Mouse (Mus musculus): ENCODE measurements around the gene Dda1.
"Not testable (repeated sequence)": the region's sequence is repeated elsewhere in the genome, so short reads cannot be mapped to it uniquely, and the experiment has no call there.

Gene Dda1

GRCm38 (mm10) chr8:71468916-71469315, at the start of gene Dda1:
Gene Dda1, plus strand, starts transcription at chr8:71469199.
- DNase-seq, result peak; percentile 94

DNA sequence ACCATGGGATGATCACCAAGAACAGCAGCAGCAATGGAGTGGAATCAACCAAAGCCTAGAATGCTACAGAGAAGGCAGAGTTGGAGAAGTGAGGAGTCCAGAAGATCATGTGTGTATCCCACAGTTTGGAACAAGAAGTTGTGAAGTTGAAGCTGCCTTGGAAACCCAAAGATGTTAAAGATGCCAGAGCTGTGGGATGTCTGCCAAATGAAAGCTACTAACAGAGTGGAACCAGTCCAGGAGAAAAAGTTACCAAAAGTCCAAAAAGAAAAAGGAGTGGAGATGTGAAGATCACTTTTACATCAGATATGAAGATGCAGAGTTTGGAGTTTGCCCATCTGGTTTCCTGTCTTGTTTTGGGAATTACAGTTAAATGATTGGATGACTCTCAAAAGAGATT, 46.9 kb upstream of the Dda1 start:
- DNase-seq, result no peak

- DNase-seq, result not testable (repeated sequence)
Measured at GRCm38 (mm10) chr8:71432935-71433334, 36.1 kb upstream of the Dda1 start.

DNA sequence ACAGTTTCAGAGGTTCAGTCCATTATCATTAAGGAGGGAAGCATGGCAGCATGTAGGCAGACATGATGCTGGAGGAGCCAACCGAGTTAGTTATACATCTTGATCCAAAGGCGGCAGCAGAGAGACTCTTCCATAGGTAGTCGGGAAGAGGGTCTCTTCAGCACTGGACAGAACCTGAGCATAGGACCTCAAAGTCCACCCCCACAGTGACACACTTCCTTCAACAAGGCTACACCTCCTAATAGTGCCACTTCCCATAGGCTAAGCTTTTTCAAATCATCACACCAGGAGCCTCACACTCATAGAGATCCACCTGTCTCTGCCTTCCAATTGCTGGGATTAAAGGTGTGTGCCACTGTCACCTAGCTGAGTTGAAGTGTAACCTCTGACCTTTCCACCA, 32.0 kb upstream of the Dda1 start:
- no peak for DNase-seq

- DNase-seq, result peak; percentile 71
Measured at GRCm38 (mm10) chr8:71441404-71441803, 27.6 kb upstream of the Dda1 start.

GRCm38 (mm10) chr8:71445096-71445495, 23.9 kb upstream of the Dda1 start:
- DNase-seq, result no peak

GRCm38 (mm10) chr8:71451337-71451736, 17.7 kb upstream of the Dda1 start:
- DNase-seq, result no peak

GRCm38 (mm10) chr8:71451777-71452176, 17.2 kb upstream of the Dda1 start:
- DNase-seq, result peak; percentile 7

- peak; percentile 11 for DNase-seq
Measured at GRCm38 (mm10) chr8:71452669-71453068, 16.3 kb upstream of the Dda1 start.

GRCm38 (mm10) chr8:71454668-71455067, 14.3 kb upstream of the Dda1 start:
- peak; percentile 12 for DNase-seq

- peak; percentile 38 for DNase-seq
Measured at GRCm38 (mm10) chr8:71456906-71457305, 12.1 kb upstream of the Dda1 start.

DNA sequence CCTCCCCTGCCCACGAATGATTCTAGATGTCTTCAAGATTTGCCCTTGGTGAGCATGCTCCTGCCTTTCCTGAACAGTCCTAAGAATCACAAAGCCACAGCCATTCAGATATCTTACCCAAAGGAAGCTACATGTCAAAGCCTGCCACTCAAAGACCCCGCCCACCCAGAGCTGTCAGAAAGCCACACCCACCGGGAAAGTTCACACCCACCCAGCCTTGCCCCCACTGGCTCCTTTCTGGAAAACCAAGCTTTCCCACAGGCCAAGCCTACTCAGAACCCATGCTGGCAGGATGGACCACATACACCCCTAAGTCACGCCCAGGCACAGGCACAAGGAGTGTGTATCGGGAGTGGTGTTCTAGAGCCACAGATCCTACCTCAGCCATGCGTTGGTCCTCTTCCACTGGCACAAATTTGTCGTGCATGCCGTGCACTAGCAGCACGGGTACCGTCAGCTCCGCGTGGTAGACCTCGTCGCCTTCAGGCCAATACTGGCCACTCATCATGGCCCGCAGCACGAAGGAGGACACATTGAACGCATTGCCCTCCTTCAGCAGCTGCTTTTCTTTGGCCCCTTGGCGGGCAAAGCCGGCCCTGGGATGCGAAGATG, 11.2 kb upstream of the Dda1 start:
- peak; percentile 28 for DNase-seq

GRCm38 (mm10) chr8:71460716-71461115, 8.3 kb upstream of the Dda1 start:
- peak; percentile 12 for DNase-seq

GRCm38 (mm10) chr8:71461152-71461840, 7.7 kb upstream of the Dda1 start:
- peak; percentile 50 for DNase-seq

- DNase-seq, result no peak
Measured at GRCm38 (mm10) chr8:71462191-71462590, 6.8 kb upstream of the Dda1 start.

- DNase-seq, result peak; percentile 87
Measured at GRCm38 (mm10) chr8:71462786-71463185, 6.2 kb upstream of the Dda1 start.

DNA sequence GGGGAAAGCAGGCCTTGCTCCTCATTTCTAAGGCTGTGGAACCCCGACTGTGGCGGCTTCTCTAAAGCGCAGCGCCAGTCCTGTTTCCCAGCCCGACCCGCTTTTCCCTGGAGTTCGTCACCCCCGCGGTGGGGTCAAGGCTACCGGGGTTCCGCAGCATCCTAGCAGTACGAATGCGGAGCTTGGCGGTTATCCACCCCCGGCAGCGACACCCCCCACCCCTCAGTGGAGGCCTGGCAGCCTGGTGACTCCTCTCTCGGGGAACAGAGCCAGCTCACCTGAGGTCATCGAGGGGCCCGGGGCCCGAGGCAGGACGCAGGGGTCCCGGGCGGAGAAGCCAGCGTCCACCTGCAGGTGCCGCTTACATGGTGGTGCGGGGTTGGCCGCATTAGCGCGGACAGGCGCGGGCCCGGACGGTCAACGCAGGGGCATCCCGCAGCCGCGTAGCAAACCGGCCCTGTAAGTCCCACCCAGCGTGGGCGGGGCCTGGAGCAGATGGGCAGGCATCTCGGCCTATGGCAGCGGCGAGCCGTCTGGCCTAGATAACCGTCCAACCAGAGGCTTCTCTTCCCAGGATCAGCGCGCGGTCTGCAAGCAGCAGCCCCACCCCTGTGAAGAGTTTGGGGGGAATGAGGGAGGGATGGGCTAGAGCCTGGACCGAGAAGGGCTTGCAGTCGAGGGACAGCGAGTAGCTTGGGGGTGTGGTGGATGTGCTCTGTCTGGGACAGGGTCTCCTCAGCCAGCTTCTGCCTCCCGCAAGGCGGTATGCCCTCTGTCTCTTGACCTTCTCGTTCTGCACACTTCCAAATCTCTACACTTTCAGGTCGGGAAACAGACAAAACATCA, 5.6 kb upstream of the Dda1 start, which contains the start of gene Abhd8:
Gene Abhd8 (minus strand): TSS at position 468 of the 846 bp plus-strand sequence.
- DNase-seq, result peak; percentile 98

DNA sequence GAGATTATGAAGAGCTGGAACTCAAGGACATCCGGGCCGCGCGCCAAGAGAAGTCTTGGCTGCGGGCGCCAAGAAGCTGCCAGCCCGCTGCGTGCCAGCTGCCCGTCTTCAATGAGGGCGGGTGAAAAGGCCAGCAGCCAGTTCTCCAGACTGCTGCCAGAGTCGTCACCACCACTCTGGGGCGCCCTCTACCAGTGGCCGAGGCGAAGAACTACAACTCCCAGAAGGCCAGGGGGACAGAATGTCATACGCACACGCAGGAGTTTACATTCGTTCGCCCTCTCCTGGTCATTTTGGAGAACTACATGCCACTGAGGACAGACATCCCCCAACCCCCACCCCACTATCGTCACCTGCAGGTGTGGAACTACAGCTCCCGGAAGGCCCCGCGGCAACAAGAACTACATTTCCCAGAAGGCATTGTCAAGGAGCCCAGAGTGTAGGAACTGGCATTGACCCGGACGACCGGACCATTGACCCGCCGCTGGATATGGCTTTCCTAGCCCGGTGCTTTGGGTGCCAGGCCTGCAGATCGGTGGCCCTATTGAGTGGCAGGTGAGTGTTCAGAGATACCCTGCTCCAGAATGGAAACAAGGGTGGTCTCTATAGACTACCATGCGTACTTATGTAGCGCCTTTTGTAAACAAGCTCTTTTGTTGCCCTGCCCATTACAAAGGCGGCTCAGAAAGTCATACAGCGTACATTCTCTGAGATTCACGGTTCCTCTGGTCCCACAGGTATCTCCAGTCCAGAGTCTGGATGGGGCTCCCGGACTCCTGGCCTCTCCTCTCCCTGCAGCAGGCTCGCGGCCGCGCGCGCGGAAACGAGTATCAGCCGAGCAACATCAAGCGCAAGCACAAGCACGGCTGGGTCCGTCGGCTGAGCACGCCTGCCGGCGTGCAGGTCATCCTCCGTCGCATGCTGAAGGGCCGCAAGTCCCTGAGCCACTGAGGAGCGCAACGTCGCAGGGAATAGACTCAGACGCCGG, 4.2 kb upstream of the Dda1 start, which contains the start of gene Mrpl34:
Gene Mrpl34 (plus strand): TSS at position 447 of the 988 bp plus-strand sequence.
- DNase-seq, result peak; percentile 98

DNA sequence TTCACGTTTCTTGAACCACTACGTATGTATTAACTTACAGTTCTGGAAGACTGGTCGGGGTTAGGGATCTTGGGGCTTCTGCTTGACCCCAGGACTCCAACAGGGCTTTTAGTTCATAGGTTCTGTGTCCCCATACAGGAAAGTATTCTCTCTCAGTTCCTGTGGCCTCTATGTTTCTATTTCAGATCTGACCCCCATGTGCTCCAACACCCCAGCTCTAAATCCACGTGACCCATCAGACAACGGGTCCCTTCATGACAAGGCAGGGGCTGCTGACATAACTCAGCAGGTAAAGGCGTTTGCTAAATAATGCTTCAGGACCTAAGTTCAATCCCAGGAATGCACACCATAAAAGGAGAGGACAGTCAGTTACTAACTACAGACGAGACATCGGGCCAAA, 3.3 kb upstream of the Dda1 start:
- no peak for DNase-seq

DNA sequence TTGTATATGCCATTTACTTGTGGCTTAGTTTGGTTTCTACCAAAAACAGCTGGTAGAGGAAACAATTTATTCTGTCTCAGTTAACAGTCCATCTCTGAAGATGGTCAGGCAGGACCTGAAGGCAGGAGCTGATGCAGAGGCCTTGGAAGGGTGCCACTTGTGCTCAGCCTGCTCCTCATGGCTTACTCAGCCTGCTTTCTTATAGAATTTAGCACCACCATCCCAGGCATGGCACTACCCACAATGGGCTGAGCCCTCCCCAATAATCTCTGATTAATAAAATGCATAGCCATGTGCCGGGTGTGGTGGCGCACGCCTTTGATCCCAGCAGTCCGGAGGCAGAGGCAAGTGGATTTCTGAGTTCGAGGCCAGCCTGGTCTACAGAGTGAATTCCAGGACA, 2.8 kb upstream of the Dda1 start:
- no peak for DNase-seq

GRCm38 (mm10) chr8:71467201-71467600, 1.8 kb upstream of the Dda1 start:
- no peak for DNase-seq

- no peak for DNase-seq
Measured at GRCm38 (mm10) chr8:71468001-71468400, 998 bp upstream of the Dda1 start.
